Mouse (Mus musculus): ENCODE results near the gene Gm11034.

The Gm11034 gene

DNA sequence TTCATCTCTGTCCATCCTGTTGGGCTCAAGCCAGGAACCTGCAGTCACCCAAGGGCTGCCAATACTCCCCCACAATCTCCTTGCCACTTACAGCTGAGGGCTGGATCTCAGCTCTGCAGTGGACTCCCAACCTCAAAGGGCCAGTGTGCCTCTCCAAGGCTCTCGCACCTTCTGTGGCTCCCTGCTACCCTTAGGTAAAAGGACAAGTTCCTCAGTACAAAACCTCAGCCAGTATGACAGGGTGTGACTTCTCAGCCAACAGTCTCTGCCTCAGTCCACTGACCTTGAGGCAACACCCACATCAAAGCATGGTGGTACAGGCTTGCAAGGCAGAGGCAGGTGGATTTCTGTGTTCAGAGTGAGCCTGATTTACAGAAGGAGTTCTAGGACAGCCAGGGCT, 1.6 kb downstream of the Gm11034 start:
- no peak for DNase-seq (ENCODE audit: low spot score in 2 of 2)

DNA sequence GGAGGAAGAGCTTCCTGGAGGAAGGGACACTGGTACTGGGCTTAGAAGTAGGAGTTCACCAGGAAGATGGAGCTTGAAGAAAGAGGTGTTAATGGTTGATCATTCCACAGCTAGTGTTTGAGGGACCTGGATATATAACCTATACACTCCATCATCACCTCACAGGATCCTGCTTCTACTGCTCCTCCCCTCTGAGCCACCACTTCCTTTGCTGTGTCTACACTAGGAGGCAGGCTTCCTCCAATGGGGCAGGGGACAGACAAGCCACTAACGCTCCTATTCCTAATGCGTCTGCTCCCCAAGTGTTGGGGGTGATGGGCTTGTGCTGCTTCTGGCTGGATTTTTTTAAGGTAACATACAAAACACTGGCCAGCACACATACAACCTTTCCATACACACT, 2.7 kb downstream of the Gm11034 start:
- DNase-seq (ENCODE audit: low spot score in 2 of 2) = no peak

DNA sequence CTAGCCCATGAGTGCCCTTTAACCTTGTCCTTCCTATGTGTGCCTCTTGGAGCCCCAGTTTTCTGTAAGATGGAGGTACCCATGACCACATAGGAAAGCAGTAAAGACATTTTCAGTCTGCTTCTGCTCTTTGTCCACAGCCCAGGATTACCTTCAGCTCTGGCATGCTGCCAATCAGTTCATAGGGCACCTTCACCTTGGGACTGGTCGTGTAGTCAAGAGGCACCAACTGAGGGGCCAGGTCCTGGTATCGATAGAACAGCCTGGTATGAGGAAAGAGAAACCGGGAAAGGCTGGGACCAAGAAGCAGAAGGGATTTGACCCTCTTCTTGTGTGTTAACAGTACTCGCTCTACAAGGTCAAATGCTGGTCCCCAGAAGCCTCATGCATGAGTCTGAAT, 3.2 kb downstream of the Gm11034 start:
- no peak for DNase-seq (ENCODE audit: low spot score in 2 of 2)

DNA sequence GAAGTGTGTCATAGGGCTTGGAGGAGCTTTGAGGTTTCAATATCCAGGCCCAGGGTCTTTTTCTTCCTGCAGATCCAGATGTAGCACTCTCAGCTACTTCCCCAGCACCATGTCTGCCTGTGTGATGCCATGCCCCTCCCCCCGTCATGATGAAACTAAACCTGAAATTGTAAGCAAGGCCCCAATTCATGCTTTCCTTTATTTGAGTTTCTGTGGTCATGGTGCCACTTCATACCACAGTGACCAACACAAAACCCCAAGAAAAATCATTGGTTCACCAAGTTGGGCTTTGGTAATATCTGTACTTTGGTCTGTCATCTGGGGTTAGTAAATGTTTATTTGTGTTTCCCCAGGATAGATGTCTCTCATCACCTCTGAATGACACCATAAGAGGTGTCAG, 4.9 kb downstream of the Gm11034 start:
- DNase-seq (ENCODE audit: low spot score in 2 of 2) = no peak

DNA sequence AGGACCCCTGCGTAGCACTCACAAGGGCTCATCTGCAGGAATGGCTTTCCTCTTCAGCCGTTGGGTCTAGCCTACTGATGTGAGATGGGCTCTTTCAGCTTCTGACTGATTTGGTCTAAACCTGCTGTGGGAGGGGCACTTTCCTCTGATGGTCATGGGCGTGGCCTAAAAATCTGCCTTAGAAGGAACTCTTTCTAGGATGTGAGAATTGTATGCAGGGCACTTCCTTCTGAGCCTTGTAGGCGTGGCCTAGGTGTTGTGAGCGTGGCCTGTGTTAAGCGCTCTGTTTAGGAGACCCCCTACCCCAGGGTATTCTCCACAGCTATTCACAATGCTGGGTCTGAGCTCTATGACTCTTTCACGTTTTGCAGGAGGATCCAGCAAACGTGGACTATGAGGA, 15.4 kb downstream of the Gm11034 start:
- DNase-seq (ENCODE audit: low spot score in 2 of 2) = no peak

DNA sequence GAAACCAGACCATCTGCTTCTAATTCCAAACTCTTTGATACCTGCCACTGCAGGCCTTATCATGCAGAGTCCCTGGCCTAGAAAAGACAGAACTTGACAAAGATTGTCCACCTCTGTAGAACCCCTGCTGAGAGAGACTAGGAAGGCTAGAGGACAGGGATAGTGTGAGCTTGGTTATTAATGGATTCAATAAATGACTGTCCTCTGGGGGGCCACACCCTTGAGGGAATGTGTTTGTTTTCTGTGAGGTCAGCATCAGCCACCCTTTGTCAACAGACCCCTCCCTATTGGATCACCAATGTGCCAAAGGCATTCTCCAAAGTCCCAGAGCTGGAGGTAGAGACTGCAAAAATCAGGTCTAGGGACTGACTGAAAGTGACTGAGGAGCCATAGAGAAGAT, 21.4 kb downstream of the Gm11034 start:
- DNase-seq (ENCODE audit: low spot score in 2 of 2) = no peak

DNA sequence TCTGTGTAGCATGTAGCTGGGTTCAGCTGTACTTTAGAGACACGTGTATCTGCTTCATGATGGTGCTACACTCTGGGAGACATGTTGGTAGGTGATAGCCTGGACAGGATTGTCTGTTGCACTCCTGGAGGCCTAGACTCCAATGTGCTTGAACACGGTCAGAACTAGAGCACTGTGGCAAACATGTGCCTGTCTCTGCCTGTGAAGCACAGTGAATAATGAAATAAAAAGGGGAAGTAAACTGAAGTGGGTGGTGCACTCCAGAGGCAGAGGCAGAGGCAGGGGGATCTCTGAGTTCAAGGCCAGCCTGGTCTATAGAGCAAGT, 23.3 kb downstream of the Gm11034 start:
- no peak for DNase-seq (ENCODE audit: low spot score in 2 of 2)

DNA sequence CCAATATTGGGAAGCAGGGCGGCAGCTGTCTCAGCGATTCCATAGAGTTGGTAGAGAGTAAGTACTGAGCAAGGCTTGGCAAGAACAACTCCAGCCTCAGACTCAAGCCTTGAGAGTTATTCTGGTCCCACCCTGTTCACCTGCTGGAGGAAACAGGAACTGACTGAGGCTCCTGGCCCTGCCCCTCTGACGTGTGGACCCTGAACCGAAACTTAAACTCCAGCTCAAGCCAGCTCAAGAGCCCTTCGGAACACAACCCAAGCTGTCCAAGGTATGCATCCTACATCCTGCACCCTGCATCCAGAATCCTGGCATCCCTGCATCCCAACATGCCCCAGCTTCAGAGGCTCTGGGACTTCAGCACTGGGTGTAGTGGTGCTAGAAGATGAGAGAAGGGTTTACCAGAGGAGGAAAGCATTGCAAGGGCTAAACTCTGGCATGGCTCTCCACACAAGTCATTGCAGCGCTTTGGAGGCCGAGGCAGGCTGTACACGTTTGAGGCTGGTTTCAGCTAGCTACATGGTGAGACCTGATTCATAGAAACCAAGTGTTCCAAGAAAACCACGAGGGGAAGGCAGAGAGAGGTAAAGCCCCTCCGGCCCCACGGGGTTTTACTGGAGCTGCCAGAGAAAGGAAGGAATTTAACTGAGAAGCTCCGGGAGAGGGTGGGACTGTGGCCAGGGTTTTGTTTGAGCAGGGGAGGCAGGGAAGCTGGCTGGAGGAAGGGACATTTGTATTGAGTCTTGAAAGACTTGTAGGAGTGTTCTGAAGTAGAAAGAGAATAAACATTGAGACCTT, 23.8 kb downstream of the Gm11034 start, which contains the start of gene Hsh2d:
Gene Hsh2d (plus strand): TSS at position 222 of the 798 bp plus-strand sequence.
- DNase-seq (ENCODE audit: low spot score in 2 of 2) = no peak

DNA sequence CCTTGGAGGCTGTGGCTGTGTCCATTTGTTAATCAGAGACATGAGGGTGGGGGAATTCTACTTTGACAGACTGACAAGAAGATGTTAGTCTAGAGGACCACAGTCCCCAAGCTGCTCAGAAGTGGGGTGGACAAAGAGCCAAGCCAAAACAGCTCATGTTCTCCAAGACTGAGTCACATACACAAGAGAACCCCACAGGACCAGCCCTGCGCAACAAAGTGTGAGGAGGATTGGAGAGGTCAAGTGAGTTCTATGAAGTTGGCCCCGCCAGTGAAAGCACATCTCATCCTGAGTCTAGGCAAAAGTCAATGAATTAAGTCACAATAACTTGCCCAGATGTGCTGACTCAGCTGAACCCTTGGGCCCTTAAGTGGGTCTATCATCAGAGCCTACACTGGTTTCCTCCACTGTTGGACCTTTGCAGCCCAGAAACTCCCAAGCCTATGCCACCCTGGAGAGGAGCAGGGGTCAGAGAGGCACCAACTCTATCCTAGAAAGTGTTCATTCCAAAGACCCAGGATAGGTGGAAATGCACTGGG, 25.6 kb downstream of the Gm11034 start:
- DNase-seq (ENCODE audit: low spot score in 2 of 2) = no peak

DNA sequence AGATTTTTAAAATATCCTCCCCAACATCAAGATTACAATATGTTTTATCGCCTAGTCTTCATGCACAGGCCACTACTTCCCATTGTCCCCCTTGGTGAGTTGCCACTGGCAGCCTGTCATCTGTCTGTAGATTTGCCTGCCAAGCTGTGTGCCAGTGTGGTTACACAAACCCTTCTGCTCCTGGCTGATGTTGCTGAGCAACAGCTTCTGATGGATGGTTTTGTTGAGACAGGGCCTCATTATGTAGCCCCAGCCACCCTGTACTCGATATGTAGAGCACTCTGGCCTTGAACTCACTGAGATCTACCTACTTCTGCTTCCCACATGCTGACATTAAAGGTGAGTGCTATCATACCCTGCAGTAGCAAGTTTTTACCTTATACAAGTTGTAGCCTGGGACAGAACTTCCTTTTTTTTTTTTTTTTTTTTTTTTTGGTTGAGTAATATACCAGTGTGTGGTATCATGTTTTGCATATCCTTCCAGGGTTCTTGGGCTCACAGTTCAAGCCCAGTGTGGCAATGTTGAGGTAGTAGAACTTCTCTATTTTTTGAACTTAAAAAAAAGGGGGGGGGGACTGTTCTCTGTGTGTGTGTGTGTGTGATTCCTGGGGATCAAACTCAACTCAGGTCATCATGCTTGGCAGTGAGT, 29.8 kb downstream of the Gm11034 start:
- no peak for DNase-seq (ENCODE audit: low spot score in 2 of 2)

DNA sequence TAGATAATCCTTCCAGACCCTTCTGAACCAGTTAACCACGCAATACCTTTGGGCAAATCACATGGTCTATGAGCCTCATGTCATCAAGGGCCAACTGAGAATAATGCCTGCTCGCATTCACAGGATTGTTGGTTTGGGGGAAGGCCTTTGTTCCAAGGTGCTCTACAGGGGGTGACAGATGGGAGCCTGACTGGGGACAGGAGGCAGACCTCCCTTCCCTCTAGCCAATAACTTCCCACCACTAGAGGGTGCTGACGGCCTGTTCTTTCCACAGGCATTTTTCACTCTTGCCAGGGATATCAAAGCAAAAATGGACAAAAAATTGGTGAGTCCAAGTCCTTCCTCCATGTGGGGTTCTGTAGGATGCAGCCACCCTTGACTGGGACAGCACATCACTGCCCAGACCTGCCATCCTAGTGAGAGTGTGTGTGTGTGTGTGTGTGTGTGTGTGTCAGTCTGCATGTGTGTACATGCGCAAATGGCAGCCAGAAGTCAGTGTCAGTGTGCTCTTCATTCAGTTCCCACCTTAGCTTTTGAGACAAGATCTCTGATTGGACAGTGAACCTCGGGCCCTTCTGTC, 36.0 kb downstream of the Gm11034 start:
- DNase-seq (ENCODE audit: low spot score in 2 of 2) = peak; percentile 32 to 76

DNA sequence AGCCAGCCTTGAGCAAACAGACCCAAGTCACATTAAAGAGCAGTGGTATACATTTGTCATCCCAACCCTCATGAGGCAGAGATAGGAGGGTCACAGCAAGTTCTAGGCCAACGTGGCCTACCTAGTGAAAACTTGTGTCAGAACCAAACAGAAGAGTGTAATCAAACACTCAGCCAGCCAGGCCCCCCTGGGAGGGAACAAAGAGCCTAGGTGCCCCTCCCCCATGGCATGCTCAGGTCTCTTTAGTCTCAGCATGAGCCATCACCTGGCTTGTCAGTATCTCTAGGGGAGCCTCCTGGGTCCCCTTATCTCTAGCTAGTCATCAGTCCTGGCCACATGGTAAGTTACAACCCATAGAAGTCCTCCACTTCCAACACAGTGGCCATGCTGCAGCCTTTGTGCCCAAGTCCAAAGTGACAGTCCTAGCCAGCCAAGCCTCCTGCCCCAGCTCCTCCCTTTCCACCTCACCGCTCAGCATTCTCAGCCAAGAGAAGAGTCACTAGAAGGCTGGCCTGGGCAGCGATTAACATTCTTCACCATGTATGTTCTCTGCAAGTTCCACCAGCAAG, 43.7 kb downstream of the Gm11034 start:
- no peak for DNase-seq (ENCODE audit: low spot score in 2 of 2)

DNA sequence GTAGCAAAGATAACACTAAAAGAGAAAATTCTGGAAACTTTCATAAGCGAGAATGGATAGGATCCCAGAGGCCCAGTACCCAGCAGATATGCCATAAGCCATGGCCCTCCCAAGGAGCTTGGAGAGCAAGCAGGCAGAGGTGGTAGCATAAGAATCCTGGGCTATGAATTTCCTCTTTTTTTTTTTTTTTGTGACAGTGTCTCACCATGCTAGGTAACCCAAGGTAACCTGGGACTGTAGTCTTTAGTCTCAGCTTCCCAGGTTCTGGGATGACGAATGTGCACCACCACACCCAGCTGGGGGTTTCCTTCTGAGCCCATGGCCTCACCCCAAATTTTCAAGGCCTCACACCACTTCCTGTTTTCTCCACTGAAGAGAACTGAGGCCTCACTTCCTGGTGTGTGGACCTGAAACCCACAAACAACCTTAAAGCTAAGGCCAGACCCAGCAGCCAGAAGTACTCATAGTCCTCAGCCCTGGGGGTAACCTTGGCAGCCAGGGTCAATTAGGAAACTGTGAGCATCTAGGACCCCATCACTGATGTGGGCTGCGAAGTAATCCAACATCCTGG, 44.3 kb downstream of the Gm11034 start:
- no peak for DNase-seq (ENCODE audit: low spot score in 2 of 2)

All from urinary bladder, postnatal 4 days (tissue).